Mouse (Mus musculus): ENCODE data around the gene Prr18. TPM values are rescaled to one million over a fixed set of nuclear protein-coding genes. Genes with fewer than 3 reads are reported as not detected.

Gene Prr18
- polyA plus RNA-seq, 1 experiment from 2014 or later = 0.89 TPM

- H3K36me3 ChIP-seq = no peaks in the 10 kb centered on the region
- peaks cover 61% of the 10 kb centered on the region for H3K27me3 ChIP-seq (ENCODE audit: insufficient read depth, poor library complexity, severe bottlenecking)
- DNase-seq (ENCODE audit: low spot score) = no peak
- H3K4me3 ChIP-seq = no peak overlapping the region
- no peak overlapping the region for H3K27ac ChIP-seq
- WGBS = 80% methylated on average over 6 of the region's 6 CpGs
- H3K4me1 ChIP-seq (replicated peaks) = peaks cover 25% of the 10 kb centered on the region
- H3K9me3 ChIP-seq = no peaks in the 10 kb centered on the region
These were observed 6.2 kb downstream of the Prr18 start for GRCm38 (mm10) chr17:8343416-8343815.

- Histone ChIP-seq H3K4me3 (no peak overlapping the region), H3K36me3 (no peaks in the 10 kb centered on the region), H3K4me1 (replicated peaks) (peaks cover 13% of the 10 kb centered on the region), H3K27me3 (ENCODE audit: insufficient read depth, poor library complexity, severe bottlenecking) (peaks cover 17% of the 10 kb centered on the region), H3K9me3 (no peaks in the 10 kb centered on the region), H3K27ac (no peak overlapping the region)
- DNase-seq (ENCODE audit: low spot score) = no peak
- 82% methylated on average over 5 of the region's 5 CpGs for WGBS
These were observed 10.6 kb downstream of the Prr18 start for GRCm38 (mm10) chr17:8347765-8348285.

- no peak for DNase-seq (ENCODE audit: low spot score)
- Histone ChIP-seq H3K4me1 (replicated peaks) (peaks cover 13% of the 10 kb centered on the region), H3K4me3 (no peak overlapping the region), H3K36me3 (no peaks in the 10 kb centered on the region), H3K9me3 (no peaks in the 10 kb centered on the region), H3K27ac (no peak overlapping the region), H3K27me3 (ENCODE audit: insufficient read depth, poor library complexity, severe bottlenecking) (peaks cover 8% of the 10 kb centered on the region)
- 87% methylated on average over 4 of the region's 4 CpGs for WGBS
These were observed 11.7 kb downstream of the Prr18 start for GRCm38 (mm10) chr17:8348941-8349340.

GRCm38 (mm10) chr17:8351088-8351487 lies 13.8 kb downstream of the Prr18 start:
- Histone ChIP-seq H3K4me3 (no peak overlapping the region), H3K36me3 (no peaks in the 10 kb centered on the region), H3K9me3 (no peaks in the 10 kb centered on the region), H3K27me3 (ENCODE audit: insufficient read depth, poor library complexity, severe bottlenecking) (no peaks in the 10 kb centered on the region), H3K27ac (peak overlapping the region; percentile 70), H3K4me1 (replicated peaks) (peaks cover 13% of the 10 kb centered on the region)
- WGBS = 34% methylated on average over 7 of the region's 7 CpGs
- peak; percentile 34 for DNase-seq (ENCODE audit: low spot score)

- no peaks in the 10 kb centered on the region for H3K27me3 ChIP-seq (ENCODE audit: insufficient read depth, poor library complexity, severe bottlenecking)
- H3K36me3 ChIP-seq = no peaks in the 10 kb centered on the region
- H3K4me3 ChIP-seq = no peak within 1 kb of the TSS
- WGBS = 87% methylated on average over 6 of the region's 6 CpGs
- no peaks in the 10 kb centered on the region for H3K9me3 ChIP-seq
- DNase-seq (ENCODE audit: low spot score) = no peak
- peaks cover 19% of the 10 kb centered on the region for H3K4me1 ChIP-seq (replicated peaks)
- 0 out of 2 replicates have a peak within 1 kb of the TSS, but pooled peaks have one; percentile 29 for H3K27ac ChIP-seq
These were observed 18.4 kb downstream of the Prr18 start, which contains the start of gene T2 for GRCm38 (mm10) chr17:8355692-8356091. T2 (plus strand) TSS chr17:8355992.

GRCm38 (mm10) chr17:8357498-8357897 lies 20.2 kb downstream of the Prr18 start:
- Histone ChIP-seq H3K9me3 (no peaks in the 10 kb centered on the region), H3K4me3 (no peak overlapping the region), H3K4me1 (replicated peaks) (peaks cover 26% of the 10 kb centered on the region), H3K36me3 (no peaks in the 10 kb centered on the region), H3K27me3 (ENCODE audit: insufficient read depth, poor library complexity, severe bottlenecking) (no peaks in the 10 kb centered on the region), H3K27ac (no peak overlapping the region)
- DNase-seq (ENCODE audit: low spot score) = no peak
- 85% methylated on average over 6 of the region's 6 CpGs for WGBS

- H3K27ac ChIP-seq = no peak overlapping the region
- peaks cover 40% of the 10 kb centered on the region for H3K4me1 ChIP-seq (replicated peaks)
- no peak overlapping the region for H3K4me3 ChIP-seq
- H3K27me3 ChIP-seq (ENCODE audit: insufficient read depth, poor library complexity, severe bottlenecking) = peaks cover 10% of the 10 kb centered on the region
- H3K36me3 ChIP-seq = no peaks in the 10 kb centered on the region
- no peaks in the 10 kb centered on the region for H3K9me3 ChIP-seq
- DNase-seq (ENCODE audit: low spot score) = no peak
- 91% methylated on average over 5 of the region's 5 CpGs for whole genome bisulfite sequencing
These were observed 23.6 kb downstream of the Prr18 start for GRCm38 (mm10) chr17:8360876-8361275.

- no peak overlapping the region for H3K27ac ChIP-seq
- 78% methylated on average over 10 of the region's 10 CpGs for WGBS
- H3K9me3 ChIP-seq = no peaks in the 10 kb centered on the region
These were observed 24.2 kb downstream of the Prr18 start for GRCm38 (mm10) chr17:8361281-8362103.

GRCm38 (mm10) chr17:8367514-8368480 lies 30.5 kb downstream of the Prr18 start:
- peaks cover 10% of the 10 kb centered on the region for H3K27me3 ChIP-seq (ENCODE audit: insufficient read depth, poor library complexity, severe bottlenecking)
- H3K27ac ChIP-seq = peak overlapping the region; percentile 90
- peaks cover 73% of the 10 kb centered on the region for H3K4me1 ChIP-seq (replicated peaks)
- no peaks in the 10 kb centered on the region for H3K9me3 ChIP-seq
- WGBS = 22% methylated on average over 20 of the region's 20 CpGs
- peak; percentile 52 for DNase-seq (ENCODE audit: low spot score)
- peak overlapping the region; percentile 18 for H3K4me3 ChIP-seq
- no peaks in the 10 kb centered on the region for H3K36me3 ChIP-seq

More at GRCm38 (mm10) chr17:8361281-8362103, 24.2 kb downstream of the Prr18 start:
- Histone ChIP-seq H3K4me3 (no peak overlapping the region), H3K27me3 (ENCODE audit: insufficient read depth, poor library complexity, severe bottlenecking) (peaks cover 10% of the 10 kb centered on the region), H3K4me1 (replicated peaks) (peaks cover 45% of the 10 kb centered on the region), H3K36me3 (no peaks in the 10 kb centered on the region)
- DNase-seq (ENCODE audit: low spot score) = no peak

GRCm38 (mm10) chr17:8368570-8368969 lies 31.3 kb downstream of the Prr18 start:
- Histone ChIP-seq H3K27me3 (ENCODE audit: insufficient read depth, poor library complexity, severe bottlenecking) (peaks cover 10% of the 10 kb centered on the region), H3K27ac (peak overlapping the region; percentile 90), H3K4me3 (peak overlapping the region; percentile 18; the same call in 1 of the 2 replicates), H3K9me3 (no peaks in the 10 kb centered on the region), H3K4me1 (replicated peaks) (peaks cover 73% of the 10 kb centered on the region), H3K36me3 (no peaks in the 10 kb centered on the region)
- DNase-seq (ENCODE audit: low spot score) = peak; percentile 52
- WGBS = 9% methylated on average over 8 of the region's 8 CpGs

- no peak overlapping the region for H3K4me3 ChIP-seq
- H3K36me3 ChIP-seq = no peaks in the 10 kb centered on the region
- peaks cover 69% of the 10 kb centered on the region for H3K4me1 ChIP-seq (replicated peaks)
- DNase-seq (ENCODE audit: low spot score) = no peak
- H3K27me3 ChIP-seq (ENCODE audit: insufficient read depth, poor library complexity, severe bottlenecking) = peaks cover 9% of the 10 kb centered on the region
- H3K9me3 ChIP-seq = no peaks in the 10 kb centered on the region
- H3K27ac ChIP-seq = peak overlapping the region; percentile 90
- WGBS = 61% methylated on average over 2 of the region's 2 CpGs
These were observed 31.9 kb downstream of the Prr18 start for GRCm38 (mm10) chr17:8369171-8369570.

GRCm38 (mm10) chr17:8370634-8371229 lies 33.5 kb downstream of the Prr18 start:
- Histone ChIP-seq H3K9me3 (no peaks in the 10 kb centered on the region), H3K27ac (peak overlapping the region; percentile 94), H3K27me3 (ENCODE audit: insufficient read depth, poor library complexity, severe bottlenecking) (no peaks in the 10 kb centered on the region), H3K4me1 (replicated peaks) (peaks cover 71% of the 10 kb centered on the region), H3K4me3 (no peak overlapping the region), H3K36me3 (no peaks in the 10 kb centered on the region)
- 24% methylated on average over 13 of the region's 13 CpGs for WGBS
- peak; percentile 66 for DNase-seq (ENCODE audit: low spot score)

Data from hindbrain, embryonic 10.5 days (tissue).